Mouse (Mus musculus): ENCODE results near the gene Clasp2.
"Not testable (repeated sequence)": the region's sequence is repeated elsewhere in the genome, so short reads cannot be mapped to it uniquely, and the experiment has no call there.

Gene Clasp2

DNA sequence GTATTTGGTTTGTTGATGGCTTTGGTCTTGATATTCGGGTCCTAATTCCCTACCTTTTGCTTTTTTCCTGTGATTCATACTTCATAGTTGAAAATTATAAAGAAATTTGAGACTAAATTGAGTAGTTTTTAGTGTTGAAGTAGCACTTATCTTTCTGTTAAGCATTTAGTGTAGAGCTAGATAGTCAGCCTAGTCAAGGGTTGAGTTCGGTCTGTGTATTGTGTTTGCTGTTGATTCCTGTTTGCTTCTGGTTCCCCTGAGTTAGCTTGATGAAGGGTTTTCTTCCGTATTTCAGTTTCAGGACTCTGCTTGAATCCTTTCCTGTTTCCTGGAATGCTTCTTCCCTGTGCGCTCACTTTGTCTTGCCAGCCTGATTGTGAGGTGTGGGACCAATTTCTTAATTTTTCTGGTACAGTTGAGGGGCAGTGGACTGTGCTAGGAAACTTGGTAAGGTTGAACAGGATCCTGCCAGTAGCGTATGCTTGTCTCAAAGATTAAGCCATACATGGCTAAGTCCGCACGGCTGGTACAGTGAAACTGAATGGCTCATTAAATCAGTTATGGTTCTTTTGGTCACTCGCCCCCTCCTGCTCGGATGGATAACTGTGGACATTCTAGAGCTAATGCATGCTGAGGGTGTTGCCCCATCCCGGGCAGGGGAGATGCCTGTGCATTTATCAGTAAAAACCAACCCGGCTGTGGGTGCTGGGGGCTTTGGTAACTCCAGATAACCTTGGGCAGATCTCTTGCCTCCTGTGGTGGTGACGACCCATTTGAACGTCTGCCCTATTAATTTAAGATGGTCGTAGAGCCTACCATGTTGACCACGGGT lies 14.8 kb downstream of the Clasp2 start:
- no peak for DNase-seq (ENCODE audit: low spot score)

GRCm38 (mm10) chr9:113758472-113758871 lies 17.2 kb downstream of the Clasp2 start:
- no peak for DNase-seq (ENCODE audit: low spot score)

GRCm38 (mm10) chr9:113759684-113760083 lies 18.4 kb downstream of the Clasp2 start:
- DNase-seq (ENCODE audit: low spot score): no peak

GRCm38 (mm10) chr9:113762389-113762788 lies 21.1 kb downstream of the Clasp2 start:
- DNase-seq (ENCODE audit: low spot score): no peak

DNA sequence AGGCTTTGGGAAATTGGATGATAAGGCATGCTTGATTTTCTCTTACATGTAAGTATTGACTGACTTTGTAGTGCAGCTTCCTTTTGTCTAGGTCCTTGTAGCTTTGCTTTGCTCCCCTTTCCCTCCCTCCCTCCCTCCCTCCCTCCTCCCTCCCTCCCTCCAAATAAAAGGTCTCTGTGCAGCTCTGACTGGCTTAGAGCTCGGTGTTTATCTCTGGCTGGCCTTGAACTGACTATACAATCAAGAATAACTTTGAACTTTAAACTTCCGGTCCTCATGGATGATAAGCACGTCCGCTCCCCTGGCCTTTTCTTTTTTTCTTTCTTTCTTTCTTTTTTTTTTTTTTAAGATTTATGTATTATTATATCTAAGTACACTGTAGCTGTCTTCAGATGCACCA lies 21.9 kb downstream of the Clasp2 start:
- no peak for DNase-seq (ENCODE audit: low spot score)

DNA sequence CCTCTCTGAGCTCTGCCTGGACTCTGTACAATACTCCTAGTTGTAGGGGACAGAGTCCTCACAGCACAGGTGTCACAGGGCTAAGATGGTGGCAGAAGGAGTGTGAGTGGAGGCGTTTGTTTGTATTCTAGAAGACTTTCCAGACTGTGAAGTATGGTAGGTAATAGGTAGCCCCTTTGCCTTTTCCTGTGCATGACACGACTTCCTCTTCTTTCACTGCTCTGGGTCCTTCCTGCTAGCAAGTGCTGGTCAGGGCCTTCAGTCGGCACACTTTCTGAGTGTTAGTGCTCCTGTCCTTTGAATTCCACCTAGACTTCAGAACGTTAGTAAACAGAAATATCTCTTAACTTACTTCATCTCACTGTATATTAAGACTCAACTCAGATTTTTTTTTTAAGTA lies 29.4 kb downstream of the Clasp2 start:
- no peak for DNase-seq (ENCODE audit: low spot score)

- DNase-seq (ENCODE audit: low spot score): no peak
Observed at GRCm38 (mm10) chr9:113780863-113781262, 39.6 kb downstream of the Clasp2 start.

DNA sequence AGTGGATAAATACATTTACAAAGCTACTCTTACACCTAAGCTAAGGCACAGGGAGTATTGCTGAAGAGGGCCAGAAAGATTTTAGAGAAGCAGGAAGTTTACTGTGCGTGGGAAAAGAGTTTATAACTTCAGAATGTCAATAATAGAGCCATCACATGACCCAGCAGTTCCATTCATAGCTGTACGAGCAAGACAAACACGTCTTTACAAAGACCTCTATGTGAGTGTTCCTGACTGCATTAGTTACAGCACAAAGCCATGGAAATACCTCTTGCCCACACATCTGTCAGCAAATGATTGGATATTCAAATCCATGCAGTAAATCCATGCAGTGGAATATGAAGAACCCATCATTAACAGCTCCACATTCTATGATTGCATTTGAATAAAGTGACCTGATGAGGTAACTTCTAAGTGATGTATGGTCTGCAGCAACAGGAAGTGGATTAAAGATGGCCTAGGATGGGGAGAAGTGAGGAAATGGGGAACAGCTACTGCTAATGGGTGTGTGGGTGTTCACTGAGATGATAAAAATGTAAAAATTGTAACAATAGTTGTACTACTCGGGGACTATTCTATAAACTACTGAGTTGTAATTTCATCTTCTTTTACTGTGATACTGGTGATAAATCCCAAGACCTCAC lies 41.2 kb downstream of the Clasp2 start:
- no peak for DNase-seq (ENCODE audit: low spot score)

GRCm38 (mm10) chr9:113783674-113784073 lies 42.4 kb downstream of the Clasp2 start:
- no peak for DNase-seq (ENCODE audit: low spot score)

DNA sequence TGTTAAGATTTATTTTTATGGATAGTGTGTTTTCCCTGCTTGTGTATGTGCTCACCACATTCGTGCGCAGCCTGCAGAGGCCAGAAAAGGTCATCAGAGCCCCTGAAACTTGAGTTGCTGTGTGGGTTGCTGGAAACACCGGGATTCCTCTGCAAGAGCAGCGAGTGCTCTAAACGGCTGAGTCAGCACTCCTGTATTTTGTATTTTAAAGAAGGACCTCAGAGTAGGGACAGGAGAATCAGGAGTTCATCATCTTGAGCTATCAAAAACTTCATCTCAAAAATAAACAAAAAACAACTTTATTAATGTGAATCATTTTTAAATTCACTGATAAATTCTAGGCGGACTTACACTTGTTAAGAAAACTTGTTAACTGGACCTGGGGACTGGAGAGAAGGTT lies 48.0 kb downstream of the Clasp2 start:
- DNase-seq (ENCODE audit: low spot score): not testable (repeated sequence)

GRCm38 (mm10) chr9:113792651-113793512 lies 51.6 kb downstream of the Clasp2 start:
- no peak for DNase-seq (ENCODE audit: low spot score)

DNA sequence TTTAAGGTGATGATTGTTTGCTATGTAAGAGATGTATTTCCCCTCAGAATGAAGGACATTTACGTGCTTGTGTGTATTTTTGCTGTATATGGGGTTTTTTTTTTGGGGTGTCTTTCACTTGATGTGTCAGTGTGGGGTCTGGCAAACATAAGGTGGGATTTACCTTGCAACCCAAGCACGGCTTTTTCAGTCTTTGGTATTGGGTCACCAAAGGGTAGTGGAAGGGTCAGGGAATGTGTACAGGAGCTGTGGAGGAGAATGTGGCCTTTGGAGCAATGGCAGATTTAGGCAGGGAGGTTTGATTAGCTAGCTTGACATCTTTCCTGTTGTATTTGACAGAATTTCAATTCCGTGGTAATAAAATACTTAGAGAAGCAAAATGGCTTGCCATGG lies 52.2 kb downstream of the Clasp2 start:
- DNase-seq (ENCODE audit: low spot score): no peak

- DNase-seq (ENCODE audit: low spot score): no peak
Observed at GRCm38 (mm10) chr9:113793966-113794365, 52.7 kb downstream of the Clasp2 start.

DNA sequence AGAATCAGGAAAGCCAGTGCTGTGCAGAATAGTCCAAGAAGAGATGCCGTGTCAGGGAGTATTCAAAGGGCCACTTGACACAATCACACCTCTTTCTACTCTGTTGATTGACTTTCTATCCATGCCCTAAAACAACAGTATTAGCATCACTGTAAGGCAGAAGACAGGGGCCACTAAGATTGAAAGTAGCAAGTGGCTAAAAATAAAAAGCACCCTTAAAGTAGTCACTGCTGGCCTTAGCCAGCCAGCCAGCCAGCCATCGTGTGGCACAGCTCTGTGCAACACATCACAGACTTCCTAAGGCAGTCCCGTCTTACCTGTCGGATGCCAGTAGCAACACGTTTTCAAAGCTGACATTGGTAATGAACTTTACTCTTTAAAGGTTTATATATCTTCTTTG lies 55.9 kb downstream of the Clasp2 start:
- DNase-seq (ENCODE audit: low spot score): no peak

- DNase-seq (ENCODE audit: low spot score): no peak
Observed at GRCm38 (mm10) chr9:113800671-113801070, 59.4 kb downstream of the Clasp2 start.

DNA sequence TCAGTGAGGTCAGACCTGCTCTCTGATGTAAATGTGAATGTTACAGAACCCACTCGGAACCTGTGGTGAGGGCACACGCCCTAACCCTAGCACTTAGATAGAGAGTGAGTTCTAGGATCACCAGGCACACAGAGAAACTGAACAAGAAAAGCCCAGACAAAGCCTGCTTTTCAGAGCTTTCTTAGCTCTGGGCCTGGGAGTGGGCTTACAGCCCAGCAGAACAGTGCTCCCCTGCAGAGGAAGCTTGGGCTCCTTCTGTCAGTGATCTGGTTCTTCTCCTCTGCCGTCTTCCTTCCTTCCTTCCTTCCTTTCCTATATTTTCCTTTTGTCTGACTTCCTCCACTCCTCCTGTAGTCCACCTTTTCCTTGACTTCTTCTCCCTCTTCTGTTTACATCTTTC lies 61.5 kb downstream of the Clasp2 start:
- DNase-seq (ENCODE audit: low spot score): no peak

- no peak for DNase-seq (ENCODE audit: low spot score)
Observed at GRCm38 (mm10) chr9:113803751-113804150, 62.5 kb downstream of the Clasp2 start.

- DNase-seq (ENCODE audit: low spot score): no peak
Observed at GRCm38 (mm10) chr9:113805359-113805758, 64.1 kb downstream of the Clasp2 start.

GRCm38 (mm10) chr9:113811327-113811726 lies 70.1 kb downstream of the Clasp2 start:
- no peak for DNase-seq (ENCODE audit: low spot score)

- DNase-seq (ENCODE audit: low spot score): no peak
Observed at GRCm38 (mm10) chr9:113811957-113812670, 70.8 kb downstream of the Clasp2 start.

DNA sequence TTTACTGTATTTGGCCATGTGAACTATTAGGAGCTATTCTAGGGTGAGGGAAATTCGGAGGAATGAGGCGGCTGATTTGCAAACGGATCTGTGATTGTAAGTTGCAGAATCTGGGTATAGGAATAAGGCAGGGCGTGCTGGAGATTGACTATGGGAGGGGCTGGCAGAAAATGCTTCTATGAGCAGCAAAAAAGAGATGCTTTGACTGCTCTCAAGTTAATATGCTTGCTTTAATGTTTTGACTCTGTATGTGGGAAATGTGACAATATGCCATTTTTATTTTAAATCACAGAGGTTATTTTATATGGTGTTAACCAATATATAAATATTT lies 71.4 kb downstream of the Clasp2 start:
- no peak for DNase-seq (ENCODE audit: low spot score)

DNA sequence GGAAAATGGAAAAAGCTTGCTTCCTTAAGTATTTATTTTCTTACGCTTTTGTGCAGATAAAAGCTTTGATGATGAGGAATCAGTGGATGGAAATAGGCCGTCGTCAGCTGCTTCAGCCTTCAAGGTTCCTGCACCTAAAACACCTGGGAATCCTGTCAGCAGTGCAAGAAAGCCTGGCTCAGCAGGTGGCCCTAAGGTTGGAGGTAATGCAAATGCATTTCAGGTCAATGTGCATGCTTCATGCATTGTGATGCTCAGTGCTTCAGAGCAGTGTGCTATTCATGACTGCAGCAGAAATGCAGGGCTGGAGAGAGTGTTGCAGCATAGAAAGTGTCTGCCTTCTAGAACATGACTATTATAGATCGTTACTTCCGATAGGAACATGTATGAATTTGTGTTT lies 71.8 kb downstream of the Clasp2 start:
- no peak for DNase-seq (ENCODE audit: low spot score)
